Mouse (Mus musculus): Measurements from ENCODE around the gene Kank1.

DNA sequence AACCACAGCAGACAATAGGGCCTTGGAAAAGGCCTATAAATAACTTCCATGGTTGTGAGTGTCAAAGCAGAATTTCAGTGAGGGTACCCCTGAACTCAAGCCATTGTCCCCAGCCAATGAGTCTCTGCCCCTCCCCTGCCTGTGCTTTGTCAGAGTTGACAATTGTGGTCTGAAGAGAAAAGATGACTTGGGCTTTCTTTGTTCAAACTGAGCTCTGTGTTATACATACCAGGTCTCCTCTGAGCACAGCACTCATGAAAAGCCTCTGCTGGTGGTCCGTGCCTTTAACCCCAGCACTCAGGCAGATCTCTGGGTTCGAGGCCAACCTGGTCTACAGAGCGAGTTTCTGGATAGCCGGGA, 5.8 kb upstream of the Kank1 start:
- TF ChIP-seq CTCF (conservative IDR thresholded peaks at IDR 0.05; ENCODE audit: low read length) (no peak), NANOG (IDR thresholded peaks at IDR 0.05; ENCODE audit: borderline replicate concordance, low read length) (no peak)
